Comparison of ENCODE assay signal across 8 mouse cellular contexts in the genomic region with DNA sequence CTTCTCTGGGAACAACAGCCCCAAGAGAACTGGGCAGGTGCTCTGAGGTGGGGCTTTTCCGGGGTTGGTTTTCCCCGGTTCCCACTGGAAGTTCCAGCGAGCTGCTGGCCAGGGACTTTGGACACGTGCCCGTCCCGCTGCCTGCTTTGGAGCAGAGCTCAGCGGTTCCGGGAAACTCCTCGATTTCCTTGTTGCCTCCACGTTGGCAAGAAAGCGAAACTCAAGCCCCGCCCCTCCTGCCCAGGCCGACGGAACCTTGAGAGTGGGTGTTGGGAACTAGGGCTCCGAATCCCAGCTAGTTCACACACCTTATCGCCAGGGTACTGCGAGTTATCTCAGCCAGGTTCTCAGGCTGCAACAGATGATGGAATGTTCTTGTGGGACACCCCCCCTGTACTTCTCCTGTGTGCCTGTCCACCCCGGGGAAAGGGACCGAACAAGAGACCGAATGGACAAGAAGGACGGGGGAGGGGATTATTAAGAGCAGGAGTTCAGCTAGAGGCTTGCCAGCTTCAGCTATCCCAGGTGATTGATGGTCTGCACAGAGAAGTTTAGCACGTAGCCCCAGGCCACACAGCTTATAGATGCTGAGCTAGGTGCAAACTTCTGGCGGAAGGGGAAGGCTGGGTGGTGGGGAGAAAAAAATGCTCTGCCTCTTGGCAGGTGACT. TPM values are rescaled to one million over a fixed set of nuclear protein-coding genes. Genes with fewer than 3 reads are reported as not detected.
DNase-seq lines count a peak whose midpoint lies in the region; ATAC-seq and TF ChIP-seq lines count a peak whose summit lies in the region.
"Had no signal": no experiment of that assay in that cellular context is flagged by ENCODE, and none has a peak within 500 bp of the region (broad histone marks: within the 10 kb centered on the region; RNA-seq: fewer than 3 reads in every experiment).

No protein-coding gene starts in this region.

- no peak overlapping the region for H3K9ac ChIP-seq in hindbrain, embryonic 15.5 days
- peak overlapping the region; percentile 57; the same call in 1 of the 2 replicates for H3K9ac ChIP-seq in limb, embryonic 12.5 days (replicated peaks)
- peak overlapping the region; percentile 37; the same call in 1 of the 2 replicates for H3K9ac ChIP-seq in midbrain, embryonic 12.5 days (replicated peaks)

- H3K4me1 ChIP-seq in hindbrain, embryonic 15.5 days (replicated peaks) = peaks cover 38% of the 10 kb centered on the region
- H3K4me1 ChIP-seq in limb, embryonic 12.5 days (replicated peaks) = peaks cover 60% of the 10 kb centered on the region
- H3K4me1 ChIP-seq in midbrain, embryonic 12.5 days = peaks cover 32% of the 10 kb centered on the region

- intact Hi-C loops in gastrocnemius, adult 2 months (cut with DNase I) = no loop called here

- no peaks in the 10 kb centered on the region for H3K9me3 ChIP-seq in hindbrain, embryonic 15.5 days
- no peaks in the 10 kb centered on the region for H3K9me3 ChIP-seq in limb, embryonic 12.5 days
- H3K9me3 ChIP-seq in midbrain, embryonic 12.5 days = no peaks in the 10 kb centered on the region

- H3K4me3 ChIP-seq in gastrocnemius, adult 2 months = peak overlapping the region; percentile 70
- peak overlapping the region; percentile 29 for H3K4me3 ChIP-seq in hindbrain, embryonic 15.5 days
- peak overlapping the region; percentile 38 for H3K4me3 ChIP-seq in limb, embryonic 12.5 days (replicated peaks)
- peak overlapping the region; percentile 32 for H3K4me3 ChIP-seq in midbrain, embryonic 12.5 days

- ATAC-seq in hindbrain, embryonic 15.5 days (ENCODE audit: low FRiP score, low read depth) = peak; percentile 14; the same call in 1 of the 2 replicates
- ATAC-seq in limb, embryonic 12.5 days (ENCODE audit: insufficient number of reproducible peaks, insufficient read depth, low FRiP score, low TSS enrichment, low read depth) = no peak
- ATAC-seq in midbrain, embryonic 12.5 days (ENCODE audit: low FRiP score, low read depth) = no peak

- H3K27me3 ChIP-seq in hindbrain, embryonic 15.5 days = peaks cover 55% of the 10 kb centered on the region
- peaks cover 19% of the 10 kb centered on the region for H3K27me3 ChIP-seq in limb, embryonic 12.5 days
- H3K27me3 ChIP-seq in midbrain, embryonic 12.5 days = peaks cover 78% of the 10 kb centered on the region

- TF ChIP-seq CTCF in gastrocnemius, adult 2 months (IDR thresholded peaks at IDR 0.05) = no peak

- H3K36me3 ChIP-seq in hindbrain, embryonic 15.5 days = no peaks in the 10 kb centered on the region
- H3K36me3 ChIP-seq in limb, embryonic 12.5 days = no peaks in the 10 kb centered on the region
- H3K36me3 ChIP-seq in midbrain, embryonic 12.5 days = no peaks in the 10 kb centered on the region

- H3K4me2 ChIP-seq in hindbrain, embryonic 15.5 days = peak overlapping the region; percentile 68
- H3K4me2 ChIP-seq in limb, embryonic 12.5 days = peak overlapping the region; percentile 73
- peak overlapping the region; percentile 61 for H3K4me2 ChIP-seq in midbrain, embryonic 12.5 days (replicated peaks)

- WGBS in hindbrain, embryonic 15.5 days = 9% methylated on average over 23 of the region's 23 CpGs
- 6% methylated on average over 23 of the region's 23 CpGs for WGBS in limb, embryonic 12.5 days
- WGBS in midbrain, embryonic 12.5 days = 8% methylated on average over 23 of the region's 23 CpGs

- H3K27ac ChIP-seq in gastrocnemius, adult 2 months = peak overlapping the region; percentile 97
- peak overlapping the region; percentile 21; the same call in 1 of the 2 replicates for H3K27ac ChIP-seq in hindbrain, embryonic 15.5 days (replicated peaks)
- H3K27ac ChIP-seq in limb, embryonic 12.5 days = peak overlapping the region; percentile 91
- H3K27ac ChIP-seq in midbrain, embryonic 12.5 days (replicated peaks) = no peak overlapping the region

- peak; percentile 57 for DNase-seq in T-cell, adult 2 months (ENCODE audit: low spot score)
- peak; percentile 64 for DNase-seq in cerebellum, adult 9-11 months
- DNase-seq in gastrocnemius, adult 2 months = peak; percentile 90
- peak; percentile 69 to 74 for DNase-seq in spleen, postnatal 36 days (ENCODE audit: low spot score in 2 of 2)

RNA-seq across cellular contexts. Expression of a gene that starts 6.9 kb away (rescaled TPM):
- total RNA-seq in gastrocnemius, adult 2 months (2021) = 1 to 10 TPM; 6.2 to 7.0 TPM
- 3.7 and 4.8 TPM in 2 replicates for polyA plus RNA-seq in hindbrain, embryonic 15.5 days (2015; fragmentation: Nextera tagmentation; extraction: Ambion mirVana)
- polyA plus RNA-seq in limb, embryonic 12.5 days (2016; fragmentation: Nextera tagmentation; extraction: Ambion mirVana) = 8.4 and 8.5 TPM in 2 replicates
- 3.4 and 4.3 TPM in 2 replicates for polyA plus RNA-seq in midbrain, embryonic 12.5 days (2016; fragmentation: Nextera tagmentation; extraction: Ambion mirVana)

RNA-seq across cellular contexts. Expression of a gene that starts 10.0 kb away (rescaled TPM):
- total RNA-seq in gastrocnemius, adult 2 months (2021) = under 1 TPM; 0.28 to 0.53 TPM
- not detected in 2 replicates for polyA plus RNA-seq in hindbrain, embryonic 15.5 days (2015; fragmentation: Nextera tagmentation; extraction: Ambion mirVana)
- 0.31 TPM in 1 of 2 replicates, not detected in the other for polyA plus RNA-seq in limb, embryonic 12.5 days (2016; fragmentation: Nextera tagmentation; extraction: Ambion mirVana)
- polyA plus RNA-seq in midbrain, embryonic 12.5 days (2016; fragmentation: Nextera tagmentation; extraction: Ambion mirVana) = not detected in 2 replicates

RNA-seq across cellular contexts. Expression of a gene that starts 42.4 kb away (rescaled TPM):
- total RNA-seq in gastrocnemius, adult 2 months (2021) = not detected
- not detected in 2 replicates for polyA plus RNA-seq in hindbrain, embryonic 15.5 days (2015; fragmentation: Nextera tagmentation; extraction: Ambion mirVana)
- not detected in 2 replicates for polyA plus RNA-seq in limb, embryonic 12.5 days (2016; fragmentation: Nextera tagmentation; extraction: Ambion mirVana)
- not detected in 2 replicates for polyA plus RNA-seq in midbrain, embryonic 12.5 days (2016; fragmentation: Nextera tagmentation; extraction: Ambion mirVana)
- total RNA-seq: layer of hippocampus, postnatal 36 days had no signal

RNA-seq across cellular contexts. Expression of a gene that starts 55.8 kb away (rescaled TPM):
- 1 to 10 TPM; 4.1 to 5.2 TPM for total RNA-seq in gastrocnemius, adult 2 months (2021)
- 12.2 and 12.3 TPM in 2 replicates for polyA plus RNA-seq in hindbrain, embryonic 15.5 days (2015; fragmentation: Nextera tagmentation; extraction: Ambion mirVana)
- 30.1 and 30.5 TPM in 2 replicates for polyA plus RNA-seq in limb, embryonic 12.5 days (2016; fragmentation: Nextera tagmentation; extraction: Ambion mirVana)
- polyA plus RNA-seq in midbrain, embryonic 12.5 days (2016; fragmentation: Nextera tagmentation; extraction: Ambion mirVana) = 17.9 and 20.1 TPM in 2 replicates
